Mouse (Mus musculus) kidney, adult 10 weeks (tissue): ENCODE data around the gene Gpr88. TPM values are rescaled to one million over a fixed set of nuclear protein-coding genes. Genes with fewer than 3 reads are reported as not detected.

ENCODE experiments used
- polyA plus RNA-seq: library from polyadenylated mRNA; stranded (reverse); fragments of 350-450 nt; fragmentation: Illumina TruSeq; extraction: RNeasy Lipid Tissue Mini Kit (QIAGEN cat#74804); gene quantifications from one replicate; pipeline ENCODE4 v1.2.3, GENCODE M21; 2014; ENCODE audit warnings: low read depth, low replicate concordance

The Gpr88 gene
- polyA plus RNA-seq = 0.57 TPM

GRCm38 (mm10) chr3:116253077-116253531 lies at the start of gene Gpr88:
Gpr88 (minus strand) TSS chr3:116253503.

Other genes with a start within 250 kb of the Gpr88 start
- gene Slc30a7, start 246.1 kb downstream of the Gpr88 start, polyA plus RNA-seq = 24.3 TPM
- 36.3 TPM for gene Extl2, start 246.0 kb downstream of the Gpr88 start, polyA plus RNA-seq
- 21.1 TPM for gene Vcam1, start 123.8 kb downstream of the Gpr88 start, polyA plus RNA-seq
- 18.8 TPM for gene Cdc14a, start 170.5 kb upstream of the Gpr88 start, polyA plus RNA-seq